Mouse (Mus musculus): ENCODE measurements around the gene Robo3.
A peak's percentile ranks its signal among the peaks of the same experiment; 100 is the strongest.

Gene Robo3

DNA sequence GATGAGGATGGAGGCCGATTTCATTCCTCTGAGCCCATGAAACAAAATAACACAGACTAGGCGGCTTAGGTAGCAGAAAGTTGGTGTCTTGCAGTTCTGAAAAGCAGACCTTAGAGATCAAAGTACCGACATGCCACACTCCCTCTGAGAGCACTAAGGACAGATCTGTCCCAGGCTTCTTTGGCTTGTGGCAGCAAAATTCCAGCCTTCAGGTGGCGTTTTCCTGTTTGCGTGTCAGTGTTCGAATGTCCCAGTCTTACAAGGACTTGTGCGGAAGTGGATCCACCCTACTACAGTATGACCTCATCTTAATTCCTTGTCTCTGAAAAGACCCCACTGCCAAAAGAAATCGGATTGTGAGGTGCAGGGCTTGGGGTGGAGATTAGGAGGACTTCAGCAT is 64.2 kb downstream of the Robo3 start:
- no peak for DNase-seq (ENCODE audit: low spot score in 2 of 2)

DNA sequence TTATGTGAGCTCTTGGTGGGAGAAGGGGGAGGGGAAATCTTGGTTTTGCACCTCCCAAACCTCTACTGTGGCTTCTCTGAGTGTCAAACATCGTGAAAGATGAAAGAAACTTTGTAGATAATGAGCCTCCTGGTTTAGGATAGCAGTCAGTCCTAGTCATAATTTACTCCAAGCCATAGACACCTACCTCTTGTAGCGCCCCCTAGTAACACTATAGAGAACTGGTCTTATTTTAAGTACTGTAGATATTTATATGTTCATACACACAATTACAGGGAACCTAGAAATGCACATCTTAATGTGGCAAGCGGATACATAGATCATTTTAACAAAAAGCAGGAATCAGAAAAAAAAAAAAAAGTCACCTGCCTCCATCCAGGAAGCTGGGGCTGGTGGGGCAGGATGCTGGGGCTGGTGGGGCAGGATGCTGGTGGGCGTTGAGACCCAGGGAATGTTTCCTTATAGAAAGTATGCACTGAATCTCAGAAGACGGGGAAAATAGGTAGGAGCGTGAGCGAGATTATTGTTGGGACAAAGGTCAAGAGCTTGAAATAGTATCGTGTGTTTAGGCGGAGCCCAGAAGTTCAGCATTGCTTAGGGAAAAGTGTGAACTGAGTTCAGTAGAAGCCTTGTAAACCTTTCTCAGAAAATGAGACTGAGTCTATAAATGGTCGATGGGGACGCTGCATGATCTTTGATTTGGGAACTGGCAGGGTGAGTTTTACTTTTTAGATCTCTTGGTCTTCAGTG is 64.8 kb downstream of the Robo3 start:
- no peak for DNase-seq (ENCODE audit: low spot score in 2 of 2)

DNA sequence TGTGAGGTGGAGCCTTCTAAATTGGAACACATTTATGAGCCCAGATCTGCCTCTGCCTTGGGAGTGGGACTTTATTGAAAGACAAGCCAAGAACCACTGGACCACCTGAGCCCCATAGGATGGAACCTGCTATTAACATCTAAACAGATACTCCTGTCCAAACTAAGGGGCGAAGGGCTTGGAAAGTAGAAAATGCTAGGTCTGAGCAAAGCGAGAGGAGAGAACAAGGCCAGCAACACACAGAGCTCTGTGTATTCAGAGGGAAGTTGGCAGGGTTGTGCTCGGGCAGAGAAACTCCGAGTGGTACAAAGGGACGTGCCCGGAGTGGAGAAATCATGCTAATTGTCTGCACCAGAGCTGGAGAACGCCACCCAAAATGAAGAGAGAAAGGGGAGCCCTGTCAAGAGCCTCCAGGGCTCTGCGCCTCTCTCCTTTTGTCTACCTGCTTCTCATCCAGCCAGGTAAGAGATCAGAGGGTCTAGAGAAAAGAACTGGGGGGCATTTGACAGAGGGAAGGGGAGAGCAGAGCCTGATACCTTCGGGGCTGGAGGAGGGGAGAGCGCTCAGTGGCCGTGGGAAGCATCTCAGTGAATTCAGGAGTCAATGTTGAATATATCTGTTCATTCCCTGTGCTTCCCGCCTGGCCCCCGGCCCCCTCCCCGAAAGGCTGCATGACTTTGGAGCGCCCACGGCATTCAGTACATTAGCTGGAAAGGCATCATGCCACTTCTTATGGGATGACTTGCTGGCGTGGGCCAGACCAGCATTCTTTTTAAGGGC is 65.6 kb downstream of the Robo3 start, which contains the start of gene Hepacam:
Hepacam (plus strand) TSS at position 51 of the 780 bp plus-strand sequence.
- DNase-seq (ENCODE audit: low spot score in 2 of 2) = peak in 1 of 2 experiments; percentile 39

DNA sequence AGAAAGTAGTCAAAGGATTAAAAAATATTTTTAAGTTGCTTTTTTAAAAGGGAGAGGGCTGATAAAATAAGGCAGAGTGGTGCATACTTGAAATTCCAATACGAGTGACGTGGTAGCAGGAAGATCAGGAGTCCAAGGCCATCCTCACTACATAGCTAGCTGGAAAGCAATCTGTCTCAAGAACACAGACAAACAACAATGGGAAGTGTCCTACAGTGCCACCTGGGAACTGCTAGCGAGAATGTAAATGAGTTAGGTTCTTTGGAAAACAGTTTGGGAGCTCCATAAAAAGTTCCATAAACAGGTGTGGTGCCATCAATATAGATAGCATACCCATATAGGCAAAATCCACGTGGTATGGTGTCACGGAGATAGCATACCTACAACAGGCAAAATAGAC is 67.3 kb downstream of the Robo3 start:
- no peak for DNase-seq (ENCODE audit: low spot score in 2 of 2)

All from frontal cortex, postnatal 10 days (tissue).